Mouse (Mus musculus) cerebellum, postnatal 36 days (tissue): ENCODE results near the gene Plxna3.
A peak's percentile ranks its signal among the peaks of the same experiment; 100 is the strongest.
"Not testable (repeated sequence)": the region's sequence is repeated elsewhere in the genome, so short reads cannot be mapped to it uniquely, and the experiment has no call there.

Source experiments
- DNase-seq, 2 experiments: peaks; one replicate each; pipeline ENCODE4 v3.0.0; 2021 to 2022; ENCODE audit warnings: mixed read lengths in 2 of 2

Plxna3 gene

DNA sequence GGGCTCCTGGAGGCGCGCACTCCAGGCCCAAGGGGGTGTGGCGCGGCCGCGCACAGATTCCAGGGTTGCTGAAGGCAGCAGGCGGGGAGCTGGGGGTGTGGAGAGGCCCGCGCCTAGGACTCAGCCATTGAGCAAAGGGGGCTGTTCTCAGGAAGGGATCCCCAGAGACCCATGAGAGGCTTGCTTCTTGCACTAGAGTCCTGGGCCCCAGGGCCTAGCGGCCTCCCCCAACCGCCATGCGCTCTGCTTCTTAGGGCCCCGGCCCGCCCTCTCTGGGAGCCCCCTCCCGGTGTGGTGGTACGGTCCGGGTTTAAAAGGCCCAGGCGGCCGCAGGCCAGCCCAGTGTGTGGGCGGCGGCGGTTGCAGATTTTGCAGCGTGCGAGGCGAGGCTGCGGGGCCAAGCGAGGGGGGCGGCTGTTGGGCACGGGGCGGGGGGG, at the start of gene Plxna3:
TSS of gene Plxna3 (plus strand) at position 342 of the 437 bp plus-strand sequence.
- DNase-seq, result peak; percentile 66 to 70

DNA sequence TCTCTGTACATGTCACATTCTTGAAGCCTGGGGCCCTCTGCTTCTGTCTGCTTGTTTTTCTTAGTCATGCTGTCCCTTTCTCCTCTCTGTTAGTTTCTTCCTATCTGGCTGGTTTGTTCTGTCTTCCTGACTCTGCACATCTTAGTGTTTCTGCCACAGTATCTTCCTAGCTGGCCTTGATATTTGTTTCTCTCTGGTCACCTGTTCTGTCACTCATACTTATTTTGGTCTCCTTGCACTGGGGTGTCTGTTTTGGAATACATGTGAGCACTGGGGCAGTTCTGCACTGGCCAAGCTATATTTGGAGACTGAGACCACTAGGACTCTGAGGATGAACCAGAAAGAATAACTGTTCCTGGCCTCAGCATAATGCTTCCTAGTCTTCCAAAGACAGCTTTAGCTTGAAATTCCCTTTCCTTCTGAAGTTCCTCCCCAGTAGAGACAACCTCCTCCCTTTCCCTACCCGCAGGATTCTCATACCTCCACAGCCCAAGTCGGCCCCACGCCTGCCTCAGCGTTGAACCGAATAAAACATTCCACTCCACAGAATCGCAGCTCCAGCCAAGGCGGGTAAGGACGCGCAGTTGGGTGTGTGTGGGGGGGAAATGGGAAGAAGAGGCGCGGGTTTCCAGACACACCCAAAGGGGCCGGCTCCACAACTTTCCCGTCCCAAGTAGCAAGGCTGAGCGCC, 47.7 kb upstream of the Plxna3 start:
- no peak for DNase-seq

DNA sequence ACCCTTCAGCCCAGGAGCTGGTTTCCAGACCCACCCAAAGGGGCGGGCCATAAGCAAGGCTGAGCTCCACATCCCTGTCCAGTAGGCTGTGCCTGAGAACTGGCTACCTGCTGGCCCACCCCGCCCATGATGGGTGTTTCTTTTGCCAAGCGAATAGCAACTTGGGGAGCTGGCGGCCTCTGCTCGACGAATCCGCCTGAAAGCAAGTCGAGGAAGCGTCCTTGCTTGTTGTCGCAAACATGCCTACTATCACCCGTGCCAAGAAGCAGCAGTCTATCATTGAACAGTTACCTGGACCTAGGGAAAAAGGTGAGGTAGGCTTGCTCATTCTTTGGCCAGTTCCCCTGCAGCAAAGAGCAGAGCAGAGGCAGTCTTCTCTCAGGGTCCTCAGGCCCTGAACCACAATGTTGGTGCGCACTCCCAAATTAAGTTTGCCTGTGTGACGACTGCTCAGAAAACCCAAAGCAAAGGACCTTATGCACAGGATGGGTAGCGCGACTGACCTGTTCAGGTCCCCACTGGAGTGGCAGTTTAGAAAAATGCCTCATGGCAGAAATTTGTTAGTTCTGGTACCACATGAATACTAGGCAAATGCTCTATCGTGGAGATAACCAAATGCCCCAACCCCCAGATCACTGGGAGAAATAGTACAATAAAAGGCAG, 47.0 kb upstream of the Plxna3 start, which contains the start of the genes Taz and Dnase1l1:
TSS of gene Taz (plus strand) at position 181 of the 663 bp plus-strand sequence.
TSS of gene Dnase1l1 (minus strand) at position 606 of the 663 bp plus-strand sequence.
- peak; percentile 61 to 67 for DNase-seq

DNA sequence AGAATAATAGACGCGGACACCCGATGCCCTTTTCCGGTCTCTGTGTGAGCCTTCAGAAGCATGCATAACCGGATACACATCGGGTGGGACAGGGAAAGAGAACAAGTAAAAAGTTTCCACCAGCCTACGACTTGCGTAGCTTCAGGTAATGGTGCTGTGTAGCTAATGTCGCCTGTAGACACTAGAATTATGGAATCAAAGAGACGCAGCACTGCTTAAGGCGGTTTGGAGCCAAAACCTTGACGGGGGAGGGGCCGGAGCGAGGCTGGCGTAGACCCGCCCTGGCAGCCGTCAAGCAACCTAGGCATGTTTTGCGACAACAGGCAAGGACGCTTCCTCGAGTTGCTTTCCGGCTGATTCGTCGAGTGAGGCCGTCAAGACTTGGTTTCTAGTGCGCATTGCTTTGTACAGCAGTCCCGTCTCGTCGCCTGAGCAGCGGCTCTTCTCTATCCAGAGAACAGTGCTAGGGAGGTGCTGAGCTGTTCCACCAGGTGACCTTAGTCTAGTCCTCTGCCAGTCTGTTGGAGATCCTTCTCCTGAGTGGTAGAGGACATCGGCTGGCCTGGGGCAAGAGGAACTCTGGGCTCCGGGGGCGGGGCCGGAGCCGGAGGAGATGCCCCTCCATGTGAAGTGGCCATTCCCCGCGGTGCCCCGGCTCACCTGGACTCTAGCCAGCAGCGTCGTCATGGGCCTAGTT, 46.3 kb upstream of the Plxna3 start:
- DNase-seq, result peak; percentile 83 to 85

DNA sequence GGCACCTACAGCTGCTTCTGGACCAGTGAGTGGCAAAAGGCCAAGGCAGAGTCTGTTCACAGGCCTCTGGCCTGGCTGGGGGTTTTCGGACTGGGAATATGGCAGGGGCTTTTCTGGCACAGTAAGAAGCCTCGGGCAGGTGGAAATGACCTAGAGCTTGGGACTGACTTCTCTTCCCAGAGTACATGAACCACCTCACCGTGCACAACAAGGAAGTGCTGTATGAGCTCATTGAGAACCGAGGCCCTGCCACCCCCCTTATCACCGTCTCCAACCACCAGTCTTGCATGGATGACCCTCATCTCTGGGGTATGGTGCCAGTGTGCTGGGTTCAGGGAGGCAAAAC, 45.8 kb upstream of the Plxna3 start:
- no peak for DNase-seq

DNA sequence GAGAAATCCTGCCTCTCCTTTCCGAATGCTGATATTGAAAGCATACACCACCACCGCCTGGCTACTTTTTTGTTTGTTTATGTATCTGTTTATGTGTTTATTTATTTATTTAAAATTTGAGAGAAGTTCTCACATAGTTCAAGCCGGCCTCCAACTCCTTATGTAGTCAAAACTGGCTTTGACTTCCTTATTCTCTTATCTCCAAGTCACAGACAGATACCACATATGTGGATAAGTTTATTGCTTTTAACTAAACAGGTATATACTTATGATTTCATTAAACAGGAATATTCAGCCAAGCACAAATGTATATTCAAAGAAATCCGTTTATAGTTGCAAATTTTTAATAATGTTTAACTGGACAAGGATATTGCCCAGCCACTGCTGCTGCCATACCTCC, 35.4 kb upstream of the Plxna3 start:
- no peak for DNase-seq

DNA sequence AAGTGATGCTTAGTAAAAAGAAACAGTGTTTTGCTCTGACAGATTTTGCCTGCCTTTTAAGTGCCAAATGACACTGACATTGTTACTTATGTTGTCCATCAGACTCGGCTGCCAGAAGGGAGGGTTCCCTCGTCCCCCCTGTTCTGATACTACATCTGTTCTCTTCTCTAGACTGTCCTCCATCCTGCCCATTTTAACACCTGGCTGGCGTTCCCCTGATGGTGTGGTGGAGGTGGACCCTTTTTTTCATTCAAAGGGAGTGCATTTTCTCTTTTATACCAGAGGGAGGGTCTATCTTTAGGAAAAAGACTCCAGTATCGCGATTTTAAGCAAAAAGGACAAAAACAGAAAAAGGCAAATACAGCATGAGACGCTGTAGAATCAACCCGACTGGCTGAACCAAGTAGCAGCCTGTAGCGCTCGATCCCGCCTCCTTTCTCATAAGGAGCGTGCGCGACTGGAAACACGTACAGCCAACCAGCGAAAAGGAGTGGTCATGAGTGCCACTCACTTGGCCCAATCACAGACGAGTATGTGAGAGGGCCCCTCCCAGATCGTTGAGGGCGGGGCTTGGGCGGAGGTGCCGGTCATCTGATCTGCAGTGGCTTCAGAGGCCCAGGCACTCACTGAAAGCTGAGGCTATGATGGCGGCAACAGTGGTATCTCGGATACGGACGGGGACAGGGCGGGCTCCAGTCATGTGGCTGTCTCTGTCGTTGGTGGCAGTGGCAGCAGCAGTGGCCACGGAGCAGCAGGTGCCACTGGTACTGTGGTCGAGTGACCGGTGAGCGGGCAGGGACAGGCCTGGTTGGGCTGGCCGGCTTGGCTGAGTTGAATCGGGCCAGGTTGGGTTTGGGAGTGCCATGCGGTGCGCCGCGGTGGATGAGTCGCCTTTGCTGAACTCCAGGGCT, 32.1 kb upstream of the Plxna3 start, which contains the start of gene Atp6ap1:
TSS of gene Atp6ap1 (plus strand) at position 560 of the 911 bp plus-strand sequence.
- DNase-seq, result peak; percentile 92 to 94

DNA sequence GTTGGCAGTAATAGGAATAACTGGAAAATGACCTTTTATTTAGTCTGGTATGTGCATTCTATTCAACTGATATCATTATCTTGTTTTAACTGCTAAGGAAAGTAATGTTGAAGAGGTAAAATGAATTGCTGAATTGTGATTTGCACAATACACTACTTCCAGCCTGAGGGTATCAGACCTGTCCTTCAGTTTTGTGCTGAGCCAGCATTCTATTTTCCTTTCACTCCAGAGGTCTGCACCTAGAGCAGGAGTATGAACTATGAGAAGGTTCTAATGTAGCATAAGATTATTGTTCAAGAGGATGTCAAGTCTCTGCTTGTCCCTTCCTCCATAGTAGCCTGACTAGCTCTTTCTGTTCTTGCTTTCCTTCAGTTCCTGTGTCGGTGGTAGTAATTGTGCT, 30.5 kb upstream of the Plxna3 start:
- no peak for DNase-seq

DNA sequence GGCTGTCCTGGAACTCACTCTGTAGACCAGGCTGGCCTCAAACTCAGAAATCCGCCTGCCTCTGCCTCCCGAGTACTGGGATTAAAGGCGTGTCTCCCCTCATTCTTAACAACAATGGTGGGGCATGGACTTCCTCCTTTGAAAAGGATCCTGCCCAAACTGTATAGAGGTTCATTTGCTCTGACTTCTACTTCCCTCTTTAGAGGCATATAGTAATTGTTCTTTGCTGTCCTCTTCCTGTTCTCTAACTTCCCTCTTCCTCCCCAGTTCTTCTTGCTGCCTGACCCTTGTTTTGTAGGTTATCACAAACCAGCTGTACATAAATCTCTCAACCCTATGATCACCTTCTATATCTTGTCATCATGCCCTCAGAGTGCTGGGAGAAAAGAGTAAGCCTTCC, 29.1 kb upstream of the Plxna3 start:
- DNase-seq, result no peak

DNA sequence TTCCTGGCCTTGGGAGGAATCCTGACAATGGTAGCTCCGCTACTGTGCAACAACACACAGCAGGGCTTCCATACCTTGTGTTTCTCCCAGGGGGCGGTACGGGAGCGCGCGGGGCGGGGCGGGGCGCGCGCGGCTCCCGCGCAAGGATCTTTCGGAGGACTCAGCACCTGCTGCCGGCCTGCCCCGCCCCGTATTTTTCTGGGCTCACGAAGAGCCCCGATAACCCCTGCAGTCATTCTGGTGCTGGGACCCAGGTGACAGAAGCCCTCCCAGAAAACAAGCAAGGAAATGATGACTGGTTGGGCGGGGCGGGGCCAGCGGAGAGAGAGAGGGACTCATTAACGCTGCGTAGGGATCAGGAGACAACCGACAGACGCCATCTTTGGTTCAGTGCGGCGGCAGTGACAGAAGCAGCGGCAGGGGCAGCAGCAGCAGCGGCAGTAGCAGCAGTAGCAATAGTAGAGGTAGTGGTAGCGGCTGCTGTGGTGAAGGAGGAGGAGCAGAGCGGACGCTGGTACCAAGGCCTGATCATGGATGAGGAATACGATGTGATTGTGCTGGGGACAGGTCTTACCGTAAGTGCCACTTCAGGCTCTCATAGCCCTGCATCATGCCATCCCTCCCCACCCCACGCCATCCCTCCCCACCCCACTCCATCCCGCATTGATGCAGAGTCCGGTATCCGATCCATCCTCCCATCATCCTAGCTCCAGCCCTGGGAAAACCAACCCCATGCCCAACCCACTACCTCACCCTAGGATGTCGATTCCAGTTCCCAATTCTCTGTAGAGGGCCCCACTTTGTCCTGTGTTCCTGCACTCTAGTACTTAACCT, 23.8 kb upstream of the Plxna3 start, which contains the start of gene Gdi1:
TSS of gene Gdi1 (plus strand) at position 132 of the 834 bp plus-strand sequence.
- peak; percentile 72 to 76 for DNase-seq

DNA sequence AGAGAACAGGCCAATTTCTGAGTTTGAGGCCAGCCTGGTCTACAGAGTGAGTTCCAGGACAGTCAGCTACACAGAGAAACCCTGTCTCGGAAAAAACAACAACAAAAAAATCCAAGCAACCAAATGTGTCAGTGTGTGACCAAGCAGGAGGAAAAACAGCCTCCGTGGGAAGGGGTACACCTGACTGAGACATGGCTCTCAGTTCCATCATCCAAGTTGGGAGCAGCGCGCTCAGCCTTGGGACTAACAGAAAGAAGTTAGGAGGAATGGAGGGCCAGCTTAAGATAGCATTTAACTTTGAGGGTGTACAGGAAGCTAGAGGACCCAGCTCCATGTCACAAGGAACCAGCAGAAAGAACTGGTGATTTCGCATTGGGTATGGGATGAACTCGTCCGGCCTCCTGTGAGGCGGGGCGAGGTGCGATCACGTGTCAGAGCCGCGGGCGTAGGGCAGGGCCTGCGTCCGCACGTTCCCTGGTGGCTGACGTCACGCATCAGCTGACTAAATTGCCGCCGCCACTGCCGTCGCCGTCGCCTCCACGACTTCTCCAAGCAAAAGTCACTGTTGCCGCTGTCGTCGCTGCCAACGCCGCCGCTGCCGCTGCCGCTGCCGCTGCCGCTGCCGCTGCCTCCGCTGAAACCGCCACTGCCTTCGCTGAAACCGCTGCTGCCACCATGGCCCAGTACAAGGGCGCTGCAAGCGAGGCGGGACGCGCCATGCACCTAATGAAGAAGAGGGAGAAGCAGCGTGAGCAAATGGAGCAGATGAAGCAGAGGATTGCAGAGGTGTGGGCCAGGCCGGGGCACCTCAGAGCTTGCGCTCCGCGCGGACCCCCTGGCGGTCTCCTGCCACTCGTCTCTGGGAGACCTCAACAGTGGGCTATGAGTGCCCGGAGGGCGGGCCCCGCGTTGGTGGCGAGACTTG, 16.1 kb upstream of the Plxna3 start, which contains the start of gene Fam50a:
TSS of gene Fam50a (plus strand) at position 494 of the 925 bp plus-strand sequence.
- peak; percentile 80 to 88 for DNase-seq

DNA sequence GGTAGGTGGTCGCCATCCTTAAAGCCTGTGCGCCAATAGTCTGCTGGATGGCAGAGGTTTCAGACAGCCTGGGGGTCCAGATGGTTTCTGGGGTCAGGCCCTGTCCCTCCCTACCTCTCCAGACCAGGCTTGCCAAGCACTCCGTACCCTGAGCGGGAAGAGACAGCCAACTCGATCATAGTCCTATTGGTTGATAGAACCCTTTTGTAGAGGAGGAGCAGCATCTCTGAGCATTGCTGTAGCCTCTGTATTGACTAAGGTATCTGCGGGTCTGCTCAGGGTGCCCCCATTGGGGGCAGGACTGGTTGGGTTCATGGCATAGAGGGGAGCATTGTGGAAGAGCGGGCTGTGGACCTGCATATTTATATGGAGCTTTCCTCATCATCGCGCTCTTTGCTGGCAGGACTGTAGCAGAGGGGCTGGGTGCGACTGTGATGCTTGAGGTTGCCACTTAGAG, 377 bp downstream of the Plxna3 start:
- peak in 1 of 2 experiments; percentile 16 for DNase-seq

DNA sequence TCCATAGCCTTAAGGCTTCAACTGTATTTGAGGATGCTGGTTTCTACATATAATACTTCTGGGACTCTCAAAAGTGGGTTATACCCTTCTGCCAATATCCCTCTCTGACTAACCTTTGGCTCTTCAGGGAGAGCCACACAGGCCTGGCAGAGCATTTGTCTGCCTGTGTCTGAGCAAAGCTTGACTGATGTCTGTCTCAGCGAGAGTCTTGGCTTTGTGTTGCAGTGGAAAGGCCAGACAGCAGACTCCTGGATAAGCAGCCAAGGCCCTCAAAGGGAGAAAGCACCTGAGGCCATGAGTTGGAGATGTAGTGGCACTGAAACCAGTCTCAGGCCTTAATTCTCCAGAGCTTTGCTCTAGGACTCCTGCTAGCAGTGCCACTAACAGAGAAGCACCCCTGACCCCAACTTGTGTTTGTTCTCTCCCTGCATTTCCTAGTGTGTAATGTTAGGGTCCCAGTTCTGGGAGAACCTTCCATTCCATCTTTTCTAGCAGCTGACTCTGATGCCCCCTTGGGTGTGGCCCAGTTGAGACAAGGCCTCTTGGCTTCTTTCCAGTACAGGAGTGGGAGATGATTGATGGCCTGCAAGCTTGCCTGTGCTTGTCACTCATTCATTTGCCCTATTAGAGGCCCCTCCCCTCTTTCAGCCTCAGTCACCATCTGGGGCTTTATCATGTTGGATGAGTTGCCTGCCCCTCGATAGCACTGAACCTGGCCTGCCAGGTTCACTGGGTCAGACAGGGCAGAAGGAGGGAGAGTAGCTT, 1.5 kb downstream of the Plxna3 start:
- DNase-seq, result peak in 1 of 2 experiments; percentile 27

DNA sequence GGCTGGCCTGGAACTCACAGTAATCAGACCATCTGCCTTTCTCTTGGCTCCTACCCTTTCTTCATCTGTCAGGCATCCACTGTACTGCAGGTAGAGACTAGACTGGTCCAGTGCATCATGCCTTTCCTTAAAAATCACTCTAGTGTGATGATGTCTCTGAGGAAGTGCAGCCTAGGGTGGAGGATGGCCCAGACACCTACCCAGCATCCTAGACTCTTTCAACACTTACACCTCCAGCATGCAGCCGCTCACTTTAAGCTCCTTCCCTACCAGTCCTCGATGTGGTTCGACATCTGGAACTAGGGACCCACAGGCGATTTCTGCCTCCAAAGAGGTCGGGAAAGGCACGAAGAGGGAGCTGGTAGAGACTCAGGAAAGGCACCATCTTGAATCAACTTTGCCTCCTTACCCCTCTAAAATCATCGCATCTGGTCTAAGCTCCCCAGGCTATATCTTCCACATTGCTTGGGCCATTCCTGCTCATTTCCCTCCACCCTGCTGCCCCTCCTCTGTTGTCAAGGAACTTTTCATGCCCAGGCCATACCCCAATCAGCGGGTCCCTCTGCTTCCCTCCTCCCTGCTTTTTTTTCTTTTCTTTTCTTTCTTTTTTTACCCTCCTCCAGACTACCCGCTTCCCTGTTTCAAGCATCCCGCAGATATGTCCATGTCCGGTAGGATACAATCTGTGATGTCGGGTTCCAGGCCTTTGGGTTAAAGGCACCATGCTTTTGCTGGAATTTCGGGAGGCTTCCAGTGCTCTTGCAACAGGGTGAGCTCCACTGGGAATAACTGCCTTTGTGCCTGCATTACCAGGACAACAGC, 24.0 kb downstream of the Plxna3 start:
- no peak for DNase-seq

DNA sequence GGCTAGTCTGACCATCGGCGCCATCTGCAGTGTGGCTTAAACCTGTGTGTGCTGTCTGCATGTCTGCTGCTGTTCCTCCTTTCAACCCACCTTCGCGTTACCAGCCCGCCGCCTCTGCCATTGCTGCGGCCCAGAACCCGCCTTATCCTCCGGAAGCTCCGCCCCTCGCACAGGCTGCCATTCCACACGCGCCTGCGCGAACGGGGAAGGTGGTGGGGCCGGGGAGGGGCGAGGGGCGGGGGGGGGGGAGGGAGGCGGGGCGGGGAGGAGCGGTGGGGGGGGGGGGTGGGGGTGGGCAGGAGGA, 24.6 kb downstream of the Plxna3 start, which contains the start of gene Lage3:
TSS of gene Lage3 (minus strand) at position 152 of the 304 bp plus-strand sequence.
- peak; percentile 78 to 82 for DNase-seq

DNA sequence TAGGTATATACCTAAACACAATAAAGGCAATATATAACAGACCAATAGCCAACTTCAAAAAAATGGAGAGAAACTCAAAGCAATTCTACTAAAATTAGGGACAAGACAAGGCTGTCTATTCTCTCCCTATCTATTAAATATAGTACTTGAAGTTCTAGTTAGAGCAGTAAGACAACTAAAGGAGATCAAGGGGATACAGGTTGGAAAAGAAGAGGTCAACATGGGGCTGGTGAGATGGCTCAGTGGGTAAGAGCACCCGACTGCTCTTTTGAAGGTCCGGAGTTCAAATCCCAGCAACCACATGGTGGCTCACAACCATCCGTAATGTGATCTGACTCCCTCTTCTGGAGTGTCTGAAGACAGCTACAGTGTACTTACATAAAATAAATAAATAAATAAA, 28.2 kb downstream of the Plxna3 start:
- not testable (repeated sequence) for DNase-seq

DNA sequence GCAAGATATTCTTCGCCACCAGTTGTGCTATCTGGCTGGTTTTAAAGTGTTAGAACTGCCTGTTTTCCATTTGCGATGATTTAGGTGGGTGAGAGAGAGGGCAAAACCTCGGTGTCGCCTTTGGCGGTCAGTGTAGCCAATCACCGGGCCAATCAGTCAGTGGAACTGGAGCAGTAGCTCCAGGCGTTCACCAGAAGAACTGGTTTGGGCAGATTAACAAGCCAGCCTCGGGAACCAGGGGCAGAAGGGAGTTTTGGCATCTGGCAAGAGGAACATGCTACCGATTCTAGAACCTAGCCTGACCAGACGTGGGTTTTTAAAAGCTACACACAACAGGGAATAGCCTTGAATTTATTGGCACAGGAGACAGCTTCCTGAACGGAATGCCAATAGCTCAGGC, 30.3 kb downstream of the Plxna3 start:
- no peak for DNase-seq

DNA sequence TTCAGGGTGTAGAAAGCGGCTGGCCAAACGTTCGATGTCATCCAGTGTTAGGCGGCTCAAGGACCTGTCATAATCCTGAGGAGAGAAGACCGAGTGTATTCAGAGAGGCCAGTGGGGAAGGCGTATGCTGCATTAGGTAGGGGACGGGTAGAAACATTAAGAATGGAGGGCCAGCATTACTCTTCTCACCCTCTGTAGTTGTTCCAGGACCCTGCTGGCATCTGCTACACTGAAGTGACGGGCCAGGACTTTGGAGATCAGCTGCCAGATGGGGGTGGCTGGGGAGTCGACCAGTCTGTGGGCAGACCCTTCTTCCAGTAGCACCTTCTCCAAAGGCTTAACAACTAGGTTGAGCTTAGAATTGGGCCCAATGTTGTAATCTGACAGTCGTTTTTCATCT, 38.6 kb downstream of the Plxna3 start:
- DNase-seq, result no peak
